Mouse (Mus musculus): ENCODE data around the gene Myh14.

DNA sequence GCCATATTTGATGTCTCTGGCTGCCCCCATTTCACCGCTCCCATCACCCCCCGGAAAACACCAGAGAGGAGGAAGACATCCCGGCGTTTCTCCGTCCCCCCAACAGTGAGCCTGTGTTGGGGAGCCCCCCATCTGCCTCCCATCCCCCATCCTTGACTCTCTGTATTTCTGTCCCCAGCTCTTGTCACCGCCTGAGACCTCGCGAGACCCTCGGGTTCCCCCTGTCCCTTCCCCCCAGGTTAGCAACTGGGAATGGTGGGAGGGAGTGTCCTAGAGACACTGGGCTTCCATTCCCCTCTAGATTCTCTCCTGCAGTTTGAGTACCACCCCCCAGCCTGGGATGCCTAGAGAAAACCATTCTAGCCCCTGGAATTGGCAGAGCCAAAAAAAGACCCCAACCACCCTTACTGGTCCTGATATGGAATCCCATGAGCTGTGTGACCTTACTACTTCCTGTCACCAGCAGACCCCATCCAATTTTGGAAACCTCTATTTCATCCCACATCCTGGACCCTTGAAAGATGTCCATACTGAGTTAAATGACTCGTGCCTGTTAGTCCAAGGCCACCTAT is 69.9 kb downstream of the Myh14 start:
- TF ChIP-seq POLR2A (IDR thresholded peaks at IDR 0.05; ENCODE audit: insufficient read depth, low read length) (no peak), EP300 (IDR thresholded peaks at IDR 0.05; ENCODE audit: insufficient read depth, low read depth, low read length) (no peak)

Data from ES-Bruce4 (cell line).